Mouse (Mus musculus): ENCODE measurements at regions not wholly inside any gene's neighbourhood (a gene's known extent, or its start where the extent isn't known, plus 50 kb on each side); places are given as distances from the start of the nearest gene placed in this dataset.

DNA sequence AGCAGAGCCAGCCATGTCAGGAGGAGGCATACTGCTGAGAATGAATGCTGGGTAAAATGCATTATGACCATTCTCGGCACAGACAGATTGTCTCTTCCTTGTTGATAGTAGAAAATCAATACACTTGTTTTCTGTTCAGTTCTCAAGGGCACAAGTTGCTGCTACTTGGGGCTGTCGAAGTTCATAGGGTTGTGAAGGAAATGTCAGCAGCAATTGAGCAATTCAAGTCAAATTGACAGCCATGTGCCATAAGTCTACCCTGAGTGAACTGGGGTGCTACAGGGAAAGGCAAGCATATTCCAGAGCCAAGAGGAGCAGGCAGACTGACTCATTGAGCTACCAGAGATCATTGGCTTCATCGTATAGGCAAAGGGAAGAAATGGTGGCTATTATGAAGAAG, 301.6 kb upstream of the Sall1 start:
- DNase-seq (ENCODE audit: low spot score in 2 of 2), result no peak

DNA sequence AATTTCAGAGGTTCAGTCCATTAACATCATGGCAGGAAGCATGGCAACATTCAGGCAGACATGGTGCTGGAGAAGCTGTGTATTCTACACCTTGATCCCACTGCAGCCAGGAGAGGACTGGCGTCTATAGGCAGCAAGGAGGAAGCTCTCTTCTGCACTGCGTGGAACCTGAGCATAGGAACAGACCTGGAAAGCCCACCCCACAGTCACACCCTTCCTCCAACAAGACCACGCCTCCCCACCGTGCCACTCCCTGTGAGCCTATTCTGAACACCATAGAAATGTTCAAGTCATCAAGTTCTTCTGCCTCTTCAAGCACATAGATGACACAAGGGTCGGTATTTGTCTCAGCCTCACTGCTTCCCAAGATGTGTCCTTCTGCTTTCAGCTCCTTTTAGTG, 297.7 kb upstream of the Sall1 start:
- DNase-seq (ENCODE audit: low spot score in 2 of 2), result no peak

DNA sequence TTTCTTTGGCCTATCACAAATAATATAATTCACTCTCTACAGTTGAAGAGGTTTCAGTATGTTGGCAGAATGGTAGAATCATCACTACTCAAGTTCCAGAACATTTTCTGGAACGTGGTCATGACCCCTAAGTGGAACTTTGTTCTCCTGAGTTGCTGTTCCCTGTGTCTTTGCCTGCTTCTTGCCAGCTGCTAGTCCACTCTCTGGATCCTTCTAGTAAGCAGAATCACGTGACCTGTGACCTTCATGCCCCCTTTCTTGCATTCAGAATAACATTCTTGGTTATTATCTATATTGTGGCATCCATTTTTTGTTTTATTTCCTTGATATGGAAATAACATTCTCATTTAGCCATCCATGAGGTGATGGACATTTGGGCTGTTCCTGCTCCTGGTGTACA, 291.5 kb upstream of the Sall1 start:
- DNase-seq (ENCODE audit: low spot score in 2 of 2), result no peak

DNA sequence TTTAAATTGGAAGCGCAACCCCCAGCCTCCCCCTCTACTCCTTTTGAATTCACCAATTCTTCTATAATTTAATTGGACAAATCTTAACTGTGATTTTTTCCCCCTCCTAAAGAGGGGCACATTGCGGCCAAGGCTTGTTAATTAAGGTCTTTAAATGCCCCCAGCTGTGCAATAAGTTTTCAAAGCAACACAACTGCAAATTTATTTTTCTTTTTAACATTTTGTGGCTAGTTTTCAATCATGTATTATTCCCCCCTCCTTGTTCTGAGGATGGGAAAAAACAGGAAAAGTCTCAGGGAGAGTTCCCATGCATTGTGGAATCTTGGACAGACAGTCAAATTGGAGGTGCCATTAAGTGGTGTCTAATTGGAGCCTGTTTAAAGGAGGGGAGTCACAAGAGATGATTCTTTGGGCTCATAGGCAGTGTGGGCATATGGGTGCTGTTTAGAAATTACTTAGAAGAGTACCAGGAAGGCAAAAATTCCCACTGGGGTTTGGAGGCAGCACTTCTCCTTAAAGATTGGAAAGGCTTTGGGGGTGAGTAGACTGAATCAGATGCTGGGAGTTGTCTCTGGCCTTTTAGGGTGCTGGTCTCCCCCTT, 281.9 kb upstream of the Sall1 start:
- no peak for DNase-seq (ENCODE audit: low spot score in 2 of 2)

DNA sequence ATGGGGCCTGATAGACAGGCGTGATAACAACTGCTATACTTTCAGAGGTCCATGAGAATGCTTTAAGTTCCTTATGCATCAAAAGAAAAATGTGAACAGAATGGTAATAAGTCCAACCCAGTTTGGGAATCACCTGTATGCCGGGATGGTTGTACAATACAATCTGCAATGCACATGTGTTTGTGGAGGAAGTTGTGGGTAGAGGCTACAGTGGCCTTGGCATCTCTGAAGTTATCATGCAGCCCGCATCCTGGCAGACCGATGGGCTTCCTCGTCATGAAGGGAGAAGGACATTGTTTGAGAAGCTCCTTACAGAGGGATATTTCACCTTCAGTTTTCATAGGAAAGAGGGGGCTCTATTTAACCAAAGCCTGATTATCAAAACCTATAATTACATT, 281.3 kb upstream of the Sall1 start:
- DNase-seq (ENCODE audit: low spot score in 2 of 2), result no peak

- no peak for DNase-seq (ENCODE audit: low spot score in 2 of 2)
These were observed 280.7 kb upstream of the Sall1 start for GRCm38 (mm10) chr8:89324462-89325247.

- DNase-seq (ENCODE audit: low spot score in 2 of 2), result peak; percentile 10 to 18
These were observed 273.7 kb upstream of the Sall1 start for GRCm38 (mm10) chr8:89317514-89318289.

DNA sequence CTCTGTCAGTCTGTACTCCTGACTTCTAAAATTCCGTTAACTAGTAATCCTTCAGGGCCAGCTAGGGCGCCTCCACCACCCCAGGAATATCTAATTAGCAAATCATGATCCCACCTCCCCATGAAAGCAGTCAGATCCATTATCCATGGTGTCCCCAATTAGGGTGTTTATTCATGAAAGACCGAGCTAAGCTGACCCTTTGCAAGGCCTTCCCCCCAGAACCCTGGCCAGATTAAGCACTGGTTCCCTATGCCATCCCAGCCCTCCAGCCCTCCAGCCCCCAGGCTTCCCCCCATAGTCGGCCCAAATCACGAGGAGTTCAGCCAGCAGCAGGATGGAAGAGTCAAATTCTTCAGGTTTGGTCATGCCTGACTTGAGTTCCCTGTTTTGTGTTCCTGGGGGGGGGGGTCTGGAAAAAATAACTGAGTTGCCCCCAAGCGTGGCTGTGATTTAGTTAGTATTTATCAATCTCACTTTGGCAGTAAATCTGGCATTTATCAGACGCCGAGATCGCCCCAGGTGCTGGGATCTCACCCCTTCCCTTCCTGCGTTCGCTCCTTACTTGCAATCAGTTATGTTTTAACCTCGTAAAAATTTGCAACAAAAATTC, 272.7 kb upstream of the Sall1 start:
- DNase-seq (ENCODE audit: low spot score in 2 of 2), result no peak

GRCm38 (mm10) chr8:89314907-89315306, 270.9 kb upstream of the Sall1 start:
- no peak for DNase-seq (ENCODE audit: low spot score in 2 of 2)

- no peak for DNase-seq (ENCODE audit: low spot score in 2 of 2)
These were observed 266.8 kb upstream of the Sall1 start for GRCm38 (mm10) chr8:89310696-89311214.

GRCm38 (mm10) chr8:89309591-89309990, 265.6 kb upstream of the Sall1 start:
- no peak for DNase-seq (ENCODE audit: low spot score in 2 of 2)

DNA sequence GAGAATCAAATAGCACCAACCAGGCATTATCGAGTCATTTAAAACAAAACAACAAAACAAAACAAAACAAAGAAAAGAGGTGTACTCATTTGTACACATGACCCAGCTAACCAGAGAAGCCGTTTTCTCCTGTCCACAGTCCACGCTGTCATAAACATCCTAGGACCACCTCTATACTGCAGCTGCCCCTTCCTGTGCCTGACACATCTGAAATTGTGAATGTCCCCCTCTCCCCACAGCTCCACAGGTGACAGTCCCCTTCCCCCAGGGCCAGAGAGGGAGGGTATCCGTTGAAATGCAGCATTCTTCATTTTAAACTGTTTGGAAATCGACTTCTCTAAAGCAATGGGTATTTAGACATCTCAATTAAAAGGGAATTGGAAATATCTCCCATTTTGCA, 265.0 kb upstream of the Sall1 start:
- DNase-seq (ENCODE audit: low spot score in 2 of 2), result no peak

DNA sequence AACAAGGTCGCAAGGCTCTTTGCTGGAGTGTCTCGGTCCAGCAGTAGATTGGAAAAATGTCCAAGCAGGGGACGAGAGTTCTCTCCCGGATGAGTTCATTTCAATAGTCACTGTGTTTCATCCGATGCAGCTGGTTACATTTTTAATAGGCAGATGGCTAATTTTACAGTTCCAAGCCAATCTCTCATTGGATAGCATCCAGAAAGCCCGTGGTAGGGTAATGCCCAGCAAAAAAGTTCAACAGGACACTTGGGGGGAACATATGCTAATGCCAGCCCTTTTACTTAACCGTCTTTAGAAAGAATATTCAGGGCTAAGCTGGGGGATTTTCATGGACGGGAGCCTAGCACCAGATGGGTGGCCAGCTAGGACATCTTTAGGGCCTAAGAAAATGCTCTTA, 264.6 kb upstream of the Sall1 start:
- DNase-seq (ENCODE audit: low spot score in 2 of 2), result no peak

- DNase-seq (ENCODE audit: low spot score in 2 of 2), result no peak
These were observed 263.6 kb upstream of the Sall1 start for GRCm38 (mm10) chr8:89307601-89308000.

DNA sequence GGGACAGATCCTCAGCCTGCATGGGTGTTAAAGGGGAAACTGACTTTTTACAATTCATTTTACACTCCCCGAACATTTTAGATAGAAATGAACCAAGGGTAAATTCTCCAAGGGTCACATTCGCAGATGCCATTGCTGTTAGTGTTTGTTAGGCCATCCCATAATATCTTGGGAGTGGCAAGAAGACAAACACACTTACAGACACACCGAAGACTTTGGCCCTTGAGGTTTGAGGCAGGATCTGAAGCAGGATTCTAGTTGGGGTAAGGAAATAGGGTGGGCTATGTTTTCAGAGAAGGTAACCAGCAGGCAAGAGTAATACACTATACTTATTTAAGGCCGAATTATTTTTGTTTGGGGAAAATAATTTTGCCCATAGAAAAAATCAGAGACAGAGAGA, 263.1 kb upstream of the Sall1 start:
- DNase-seq (ENCODE audit: low spot score in 2 of 2), result no peak

- DNase-seq (ENCODE audit: low spot score in 2 of 2), result no peak
These were observed 260.2 kb upstream of the Sall1 start for GRCm38 (mm10) chr8:89304116-89304515.

DNA sequence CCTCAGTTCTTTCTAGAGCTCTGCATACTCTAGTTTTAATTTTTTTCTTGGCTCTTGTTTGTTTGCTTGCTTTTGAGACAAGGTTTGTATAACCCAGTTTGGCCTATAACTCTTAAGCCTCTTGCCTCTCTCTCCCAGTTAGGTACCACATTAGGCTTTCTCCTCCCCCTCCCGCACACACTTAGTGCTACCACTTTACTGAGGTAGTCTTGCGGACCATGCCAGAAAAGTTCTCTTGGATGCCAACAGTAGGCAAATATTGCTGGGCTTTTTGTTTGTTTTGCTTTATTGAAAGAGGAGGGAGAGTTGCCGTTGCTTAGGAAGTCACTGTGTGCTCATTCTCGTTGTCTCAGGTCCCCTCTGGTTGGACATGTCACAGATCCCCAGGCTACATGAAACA, 259.4 kb upstream of the Sall1 start:
- DNase-seq (ENCODE audit: low spot score in 2 of 2), result no peak

- no peak for DNase-seq (ENCODE audit: low spot score in 2 of 2)
These were observed 255.7 kb upstream of the Sall1 start for GRCm38 (mm10) chr8:89299637-89300036.

- DNase-seq (ENCODE audit: low spot score in 2 of 2), result no peak
These were observed 251.7 kb upstream of the Sall1 start for GRCm38 (mm10) chr8:89295686-89296085.

DNA sequence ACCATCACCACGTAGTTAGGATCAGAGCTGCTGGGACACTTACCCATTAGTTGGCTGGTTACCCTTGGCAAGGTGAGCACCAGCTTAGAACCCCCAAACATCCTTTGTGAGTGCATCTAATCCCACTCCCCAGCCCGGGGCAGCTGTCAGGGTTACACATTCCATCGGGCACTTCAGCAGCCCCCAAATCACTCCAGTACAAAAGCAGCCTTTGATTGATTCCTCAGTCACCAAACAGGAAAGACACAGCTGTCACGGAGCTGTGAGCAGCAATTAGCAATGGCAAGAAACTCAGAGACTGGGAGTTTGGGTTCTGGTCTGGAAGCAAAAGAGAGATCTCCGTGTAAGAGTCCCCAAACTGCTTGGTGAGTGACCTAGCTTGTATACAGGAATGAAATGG, 245.1 kb upstream of the Sall1 start:
- no peak for DNase-seq (ENCODE audit: low spot score in 2 of 2)

GRCm38 (mm10) chr8:89284871-89285564, 241.1 kb upstream of the Sall1 start:
- no peak for DNase-seq (ENCODE audit: low spot score in 2 of 2)
